Mouse (Mus musculus): ENCODE measurements around the gene Tbc1d4. TPM values are rescaled to one million over a fixed set of nuclear protein-coding genes. Genes with fewer than 3 reads are reported as not detected.

Tbc1d4 gene
- polyA plus RNA-seq, 1 experiment from 2014 or later = 8.7 TPM

GRCm38 (mm10) chr14:101548885-101549573 lies 60.0 kb downstream of the Tbc1d4 start:
- Histone ChIP-seq H3K27me3 (ENCODE audit: control insufficient read depth, insufficient read depth, low read length) (no peaks in the 10 kb centered on the region), H3K4me3 (replicated peaks; ENCODE audit: low read length) (no peak overlapping the region), H3K4me1 (ENCODE audit: control insufficient read depth, insufficient read depth, low read length) (peaks cover 5% of the 10 kb centered on the region), H3K9me3 (replicated peaks; ENCODE audit: control insufficient read depth, low read length) (no peaks in the 10 kb centered on the region), H3K36me3 (ENCODE audit: control insufficient read depth, insufficient read depth, low read length) (no peaks in the 10 kb centered on the region), H3K27ac (ENCODE audit: low read length) (no peak overlapping the region), H3K4me2 (ENCODE audit: low read depth, low read length) (no peak overlapping the region), H3K9ac (ENCODE audit: low read length) (no peak overlapping the region)
- no peak for ATAC-seq (ENCODE audit: insufficient read depth, low FRiP score)
- 85% methylated on average over 20 of the region's 20 CpGs for WGBS

DNA sequence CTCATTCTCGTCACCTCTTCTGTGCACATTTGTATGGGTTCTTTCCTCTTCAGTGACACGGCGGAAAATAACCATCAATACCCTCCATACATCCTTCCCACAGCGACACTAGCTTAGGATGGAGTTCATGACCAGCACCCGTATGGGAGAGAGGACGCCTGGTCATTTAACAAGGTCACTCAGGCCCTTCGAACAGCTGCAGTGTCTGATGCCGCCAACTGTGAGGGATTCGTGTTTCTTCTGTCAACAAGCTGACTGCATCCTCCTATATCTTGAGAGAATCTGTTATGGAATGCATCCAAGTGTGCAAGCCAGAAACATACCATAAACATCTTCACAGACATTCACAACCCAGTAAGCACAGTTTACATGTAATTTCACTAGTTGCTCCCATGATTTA lies 67.1 kb downstream of the Tbc1d4 start:
- Histone ChIP-seq H3K4me3 (replicated peaks; ENCODE audit: low read length) (no peak overlapping the region), H3K27me3 (ENCODE audit: control insufficient read depth, insufficient read depth, low read length) (no peaks in the 10 kb centered on the region), H3K27ac (ENCODE audit: low read length) (no peak overlapping the region), H3K9ac (ENCODE audit: low read length) (no peak overlapping the region), H3K4me1 (ENCODE audit: control insufficient read depth, insufficient read depth, low read length) (peaks cover 5% of the 10 kb centered on the region), H3K4me2 (ENCODE audit: low read depth, low read length) (no peak overlapping the region), H3K9me3 (replicated peaks; ENCODE audit: control insufficient read depth, low read length) (no peaks in the 10 kb centered on the region), H3K36me3 (ENCODE audit: control insufficient read depth, insufficient read depth, low read length) (no peaks in the 10 kb centered on the region)
- ATAC-seq (ENCODE audit: insufficient read depth, low FRiP score) = 0 out of 2 replicates have a peak, but pooled peaks have one; percentile 5
- WGBS = 59% methylated on average over 9 of the region's 9 CpGs

- Histone ChIP-seq H3K9ac (ENCODE audit: low read length) (no peak overlapping the region), H3K36me3 (ENCODE audit: control insufficient read depth, insufficient read depth, low read length) (no peaks in the 10 kb centered on the region), H3K27ac (ENCODE audit: low read length) (no peak overlapping the region), H3K9me3 (replicated peaks; ENCODE audit: control insufficient read depth, low read length) (no peaks in the 10 kb centered on the region), H3K4me3 (replicated peaks; ENCODE audit: low read length) (no peak overlapping the region), H3K27me3 (ENCODE audit: control insufficient read depth, insufficient read depth, low read length) (no peaks in the 10 kb centered on the region), H3K4me1 (ENCODE audit: control insufficient read depth, insufficient read depth, low read length) (peaks cover 2% of the 10 kb centered on the region), H3K4me2 (ENCODE audit: low read depth, low read length) (no peak overlapping the region)
- 80% methylated on average over 5 of the region's 5 CpGs for WGBS
- ATAC-seq (ENCODE audit: insufficient read depth, low FRiP score) = no peak
These were observed 67.8 kb downstream of the Tbc1d4 start for GRCm38 (mm10) chr14:101541141-101541540.

- Histone ChIP-seq H3K27me3 (ENCODE audit: control insufficient read depth, insufficient read depth, low read length) (no peaks in the 10 kb centered on the region), H3K9ac (ENCODE audit: low read length) (no peak overlapping the region), H3K4me1 (ENCODE audit: control insufficient read depth, insufficient read depth, low read length) (no peaks in the 10 kb centered on the region), H3K27ac (ENCODE audit: low read length) (no peak overlapping the region), H3K4me2 (ENCODE audit: low read depth, low read length) (no peak overlapping the region), H3K9me3 (replicated peaks; ENCODE audit: control insufficient read depth, low read length) (no peaks in the 10 kb centered on the region), H3K36me3 (ENCODE audit: control insufficient read depth, insufficient read depth, low read length) (no peaks in the 10 kb centered on the region), H3K4me3 (replicated peaks; ENCODE audit: low read length) (no peak overlapping the region)
- 97% methylated on average over 3 of the region's 3 CpGs for WGBS
- no peak for ATAC-seq (ENCODE audit: insufficient read depth, low FRiP score)
These were observed 68.5 kb downstream of the Tbc1d4 start for GRCm38 (mm10) chr14:101540466-101540865.

GRCm38 (mm10) chr14:101537906-101538305 lies 71.1 kb downstream of the Tbc1d4 start:
- WGBS = 53% methylated on average over 2 of the region's 2 CpGs
- Histone ChIP-seq H3K4me1 (ENCODE audit: control insufficient read depth, insufficient read depth, low read length) (no peaks in the 10 kb centered on the region), H3K27me3 (ENCODE audit: control insufficient read depth, insufficient read depth, low read length) (no peaks in the 10 kb centered on the region), H3K9ac (ENCODE audit: low read length) (no peak overlapping the region), H3K4me3 (replicated peaks; ENCODE audit: low read length) (no peak overlapping the region), H3K4me2 (ENCODE audit: low read depth, low read length) (no peak overlapping the region), H3K36me3 (ENCODE audit: control insufficient read depth, insufficient read depth, low read length) (no peaks in the 10 kb centered on the region), H3K9me3 (replicated peaks; ENCODE audit: control insufficient read depth, low read length) (no peaks in the 10 kb centered on the region), H3K27ac (ENCODE audit: low read length) (no peak overlapping the region)
- ATAC-seq (ENCODE audit: insufficient read depth, low FRiP score) = peak; percentile 22; the same call in 1 of the 2 replicates

GRCm38 (mm10) chr14:101537413-101537812 lies 71.6 kb downstream of the Tbc1d4 start:
- H3K4me1 ChIP-seq (ENCODE audit: control insufficient read depth, insufficient read depth, low read length) = 0 out of 2 replicates have a peak, but pooled peaks cover 2% of the 10 kb centered on the region
- H3K36me3 ChIP-seq (ENCODE audit: control insufficient read depth, insufficient read depth, low read length) = no peaks in the 10 kb centered on the region
- no peak for ATAC-seq (ENCODE audit: insufficient read depth, low FRiP score)
- H3K9ac ChIP-seq (ENCODE audit: low read length) = no peak overlapping the region
- H3K27me3 ChIP-seq (ENCODE audit: control insufficient read depth, insufficient read depth, low read length) = no peaks in the 10 kb centered on the region
- H3K27ac ChIP-seq (ENCODE audit: low read length) = no peak overlapping the region
- H3K4me2 ChIP-seq (ENCODE audit: low read depth, low read length) = no peak overlapping the region
- H3K4me3 ChIP-seq (replicated peaks; ENCODE audit: low read length) = no peak overlapping the region
- no peaks in the 10 kb centered on the region for H3K9me3 ChIP-seq (replicated peaks; ENCODE audit: control insufficient read depth, low read length)
- 66% methylated on average over 1 of the region's 1 CpGs for WGBS

DNA sequence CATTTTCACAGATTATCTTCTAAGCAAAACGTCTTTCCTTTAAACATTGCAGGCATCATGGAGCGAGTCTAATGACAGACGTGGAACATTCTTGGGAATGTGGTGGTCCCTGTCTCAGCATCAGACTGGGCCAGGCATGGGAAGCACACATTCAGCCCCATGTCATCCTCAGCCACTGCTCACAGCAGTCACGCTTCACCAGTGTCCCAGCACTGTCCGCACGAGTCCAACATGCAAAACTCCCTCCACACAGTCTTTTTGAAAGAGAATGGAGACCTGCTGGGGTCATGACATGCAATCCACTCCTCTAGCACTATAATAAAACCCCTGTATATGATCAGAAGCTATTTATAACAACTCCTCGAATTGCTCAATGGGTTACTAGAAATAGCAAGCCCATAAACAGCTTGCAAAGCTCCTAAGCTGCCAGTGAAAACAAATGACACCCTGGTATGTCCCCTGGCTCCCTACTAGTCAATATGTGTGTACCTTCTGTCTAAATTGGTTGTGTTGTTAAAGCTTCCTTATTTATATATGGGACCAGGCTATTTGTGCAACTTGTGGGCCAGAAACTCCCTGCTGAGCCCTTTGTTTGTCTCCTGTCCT lies 76.8 kb downstream of the Tbc1d4 start:
- 66% methylated on average over 7 of the region's 7 CpGs for WGBS
- Histone ChIP-seq H3K4me1 (ENCODE audit: control insufficient read depth, insufficient read depth, low read length) (0 out of 2 replicates have a peak, but pooled peaks cover 3% of the 10 kb centered on the region), H3K9me3 (replicated peaks; ENCODE audit: control insufficient read depth, low read length) (no peaks in the 10 kb centered on the region), H3K36me3 (ENCODE audit: control insufficient read depth, insufficient read depth, low read length) (no peaks in the 10 kb centered on the region), H3K27ac (ENCODE audit: low read length) (no peak overlapping the region), H3K4me2 (ENCODE audit: low read depth, low read length) (no peak overlapping the region), H3K9ac (ENCODE audit: low read length) (no peak overlapping the region), H3K27me3 (ENCODE audit: control insufficient read depth, insufficient read depth, low read length) (no peaks in the 10 kb centered on the region), H3K4me3 (replicated peaks; ENCODE audit: low read length) (no peak overlapping the region)
- no peak for ATAC-seq (ENCODE audit: insufficient read depth, low FRiP score)

DNA sequence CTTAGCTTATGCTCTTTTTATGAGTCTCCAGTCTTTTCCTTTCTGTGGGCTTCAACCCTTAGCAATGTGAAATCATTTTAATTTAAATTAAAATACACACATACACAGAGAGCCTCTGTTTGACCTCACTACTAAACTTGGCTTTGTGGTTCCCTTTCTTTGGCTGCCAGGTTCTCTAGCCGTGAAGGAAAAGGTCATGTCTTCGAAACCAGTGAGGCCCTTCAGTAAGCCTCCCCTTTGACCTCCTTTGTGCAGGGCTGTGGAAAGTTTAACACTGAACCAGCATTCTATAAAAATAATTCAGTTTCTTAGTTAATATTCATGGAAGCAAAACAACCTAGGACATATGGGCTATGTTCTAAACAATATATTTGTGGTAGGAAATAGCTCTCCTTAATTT lies 78.5 kb downstream of the Tbc1d4 start:
- no peaks in the 10 kb centered on the region for H3K36me3 ChIP-seq (ENCODE audit: control insufficient read depth, insufficient read depth, low read length)
- no peak overlapping the region for H3K9ac ChIP-seq (ENCODE audit: low read length)
- H3K4me2 ChIP-seq (ENCODE audit: low read depth, low read length) = no peak overlapping the region
- H3K4me3 ChIP-seq (replicated peaks; ENCODE audit: low read length) = no peak overlapping the region
- H3K27me3 ChIP-seq (ENCODE audit: control insufficient read depth, insufficient read depth, low read length) = no peaks in the 10 kb centered on the region
- no peak overlapping the region for H3K27ac ChIP-seq (ENCODE audit: low read length)
- H3K9me3 ChIP-seq (replicated peaks; ENCODE audit: control insufficient read depth, low read length) = no peaks in the 10 kb centered on the region
- 71% methylated on average over 2 of the region's 2 CpGs for WGBS
- no peak for ATAC-seq (ENCODE audit: insufficient read depth, low FRiP score)
- H3K4me1 ChIP-seq (ENCODE audit: control insufficient read depth, insufficient read depth, low read length) = 0 out of 2 replicates have a peak, but pooled peaks cover 3% of the 10 kb centered on the region

DNA sequence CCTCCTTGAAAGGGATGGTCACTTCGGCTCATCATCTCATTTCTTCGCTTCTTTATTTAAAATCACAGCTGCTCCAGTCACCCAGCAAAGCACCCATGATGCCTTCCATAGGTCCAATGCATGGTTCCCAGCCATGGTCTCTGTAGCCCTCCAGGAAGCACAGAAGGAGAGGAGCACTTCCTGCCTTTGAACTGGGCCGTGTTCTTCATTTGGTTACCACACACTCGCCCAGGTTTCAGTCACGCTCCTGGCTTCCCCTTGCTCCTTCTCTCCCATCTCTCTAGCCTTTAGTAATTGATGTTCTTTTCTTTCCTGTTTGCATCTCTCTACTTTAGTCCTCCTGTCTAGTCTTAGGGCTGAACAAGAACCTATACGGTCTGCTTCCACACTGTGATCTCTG lies 79.8 kb downstream of the Tbc1d4 start:
- Histone ChIP-seq H3K4me3 (replicated peaks; ENCODE audit: low read length) (no peak overlapping the region), H3K27ac (ENCODE audit: low read length) (no peak overlapping the region), H3K4me2 (ENCODE audit: low read depth, low read length) (no peak overlapping the region), H3K9ac (ENCODE audit: low read length) (no peak overlapping the region), H3K36me3 (ENCODE audit: control insufficient read depth, insufficient read depth, low read length) (no peaks in the 10 kb centered on the region), H3K4me1 (ENCODE audit: control insufficient read depth, insufficient read depth, low read length) (0 out of 2 replicates have a peak, but pooled peaks cover 3% of the 10 kb centered on the region), H3K9me3 (replicated peaks; ENCODE audit: control insufficient read depth, low read length) (no peaks in the 10 kb centered on the region), H3K27me3 (ENCODE audit: control insufficient read depth, insufficient read depth, low read length) (no peaks in the 10 kb centered on the region)
- 89% methylated on average over 6 of the region's 6 CpGs for WGBS
- ATAC-seq (ENCODE audit: insufficient read depth, low FRiP score) = no peak
